Mouse (Mus musculus): Measurements from ENCODE around the gene Nptx1.

DNA sequence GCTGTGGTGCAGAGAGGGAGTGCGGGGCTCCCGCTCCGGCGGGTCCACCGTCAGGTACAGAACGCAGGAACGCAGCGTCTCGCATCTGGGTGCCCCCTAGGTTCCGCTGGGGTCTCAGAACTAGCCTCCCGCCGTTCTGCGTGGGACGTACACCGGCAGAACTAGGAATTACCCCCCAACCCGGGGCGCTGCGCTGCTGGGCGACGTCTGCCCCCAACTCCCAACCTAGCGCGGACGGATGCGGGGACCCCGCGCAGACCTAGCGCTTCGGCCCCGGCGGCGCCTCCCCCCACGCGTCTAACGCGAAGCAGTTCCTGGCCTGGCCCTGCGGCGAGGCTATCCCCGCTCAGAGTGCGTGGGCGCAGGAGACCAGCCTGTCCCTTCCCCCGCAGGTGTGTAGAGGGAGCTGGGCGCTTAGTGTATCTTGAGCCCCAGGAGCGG lies 1.8 kb upstream of the Nptx1 start:
- TF ChIP-seq GATA1 (IDR thresholded peaks at IDR 0.05; ENCODE audit: borderline replicate concordance, low read length) (no peak), FLI1 (IDR thresholded peaks at IDR 0.05; ENCODE audit: low read length) (no peak)

Measured in megakaryocyte, embryonic 14.5 days (primary cell).